Mouse (Mus musculus): ENCODE measurements at regions not wholly inside any gene's neighbourhood (a gene's known extent, or its start where the extent isn't known, plus 50 kb on each side); places are given as distances from the start of the nearest gene placed in this dataset.
"Not testable (repeated sequence)": the region's sequence is repeated elsewhere in the genome, so short reads cannot be mapped to it uniquely, and the experiment has no call there.

GRCm38 (mm10) chr1:164985521-164985920 lies 50.2 kb upstream of the Xcl1 start:
- not testable (repeated sequence) for TF ChIP-seq KAT2A (conservative IDR thresholded peaks at IDR 0.05; ENCODE audit: low read depth, low read length); ZMIZ1 (IDR thresholded peaks at IDR 0.05; ENCODE audit: low read depth, low read length); POLR2A (IDR thresholded peaks at IDR 0.05; ENCODE audit: control insufficient read depth in 1 of 2, insufficient read depth in 1 of 2, low read depth in 1 of 2, low read length in 2 of 2, poor library complexity in 1 of 2); ZNF384 (IDR thresholded peaks at IDR 0.05; ENCODE audit: low read depth, low read length)

Data from MEL (cell line).